Mouse (Mus musculus) kidney, embryonic 15.5 days (tissue): Measurements from ENCODE around the gene Kbtbd7. TPM values are rescaled to one million over a fixed set of nuclear protein-coding genes. Genes with fewer than 3 reads are reported as not detected.

Experiments
- ATAC-seq: fragments of 200-750 bp; cut with Nextera tagmentation; replicated peaks from 2 replicates; pipeline ENCODE4 v1.8.0; 2017; ENCODE audit warnings: moderate TSS enrichment; ENCODE audit not compliant: low FRiP score
- H3K27ac ChIP-seq: fragments of 300-500 bp; sonication (generic); 2 replicates; pipeline ENCODE4 v1.5.1; 2015; ENCODE audit warnings: mild to moderate bottlenecking, inconsistent platforms
- H3K27me3 ChIP-seq: fragments of 300-500 bp; sonication (generic); 2 replicates; pipeline ENCODE4 v1.6.1; 2015; ENCODE audit warnings: inconsistent platforms
- H3K36me3 ChIP-seq: fragments of 300-500 bp; sonication (generic); 2 replicates; pipeline ENCODE4 v1.6.1; 2015; ENCODE audit warnings: inconsistent platforms
- H3K4me1 ChIP-seq: fragments of 300-500 bp; sonication (generic); 2 replicates; pipeline ENCODE4 v1.6.1; 2015; ENCODE audit warnings: inconsistent platforms
- H3K4me2 ChIP-seq: fragments of 300-500 bp; sonication (generic); 2 replicates; pipeline ENCODE4 v1.6.1; 2015; ENCODE audit warnings: moderate library complexity, mild to moderate bottlenecking, inconsistent platforms
- H3K4me3 ChIP-seq: fragments of 300-500 bp; sonication (generic); replicated peaks from 2 replicates; pipeline ENCODE4 v1.5.1; 2015; ENCODE audit warnings: mild to moderate bottlenecking, inconsistent platforms
- H3K9ac ChIP-seq: fragments of 300-500 bp; sonication (generic); 2 replicates; pipeline ENCODE4 v1.6.1; 2015; ENCODE audit warnings: mild to moderate bottlenecking, inconsistent platforms
- H3K9me3 ChIP-seq: fragments of 300-500 bp; sonication (generic); replicated peaks from 2 replicates; pipeline ENCODE4 v1.6.1; 2016; ENCODE audit warnings: inconsistent platforms
- WGBS: fragments of 180-500 bp; shearing (Covaris S2); methylation state at CpG from one replicate; pipeline ENCODE4 v1.1.7; 2015; ENCODE audit warnings: mixed read lengths; 5-methylcytosine and 5-hydroxymethylcytosine counted together
- polyA plus RNA-seq: library from polyadenylated mRNA; unstranded; fragments of >200 nt; fragmentation: Nextera tagmentation; extraction: Ambion mirVana; gene quantifications from 2 replicates; pipeline ENCODE4 v1.2.1, GENCODE M21; 2015

Gene Kbtbd7
- polyA plus RNA-seq, 1 experiment from 2014 or later: 11.8 TPM

- H3K27ac ChIP-seq: no peak overlapping the region
- no peaks in the 10 kb centered on the region for H3K4me1 ChIP-seq
- no peak overlapping the region for H3K4me2 ChIP-seq
- no peaks in the 10 kb centered on the region for H3K27me3 ChIP-seq
- no peak for ATAC-seq
- no peak overlapping the region for H3K4me3 ChIP-seq
- 94% methylated on average over 4 of the region's 4 CpGs for WGBS
- H3K36me3 ChIP-seq: peaks cover 50% of the 10 kb centered on the region
- no peaks in the 10 kb centered on the region for H3K9me3 ChIP-seq
- no peak overlapping the region for H3K9ac ChIP-seq
These were observed 34.7 kb downstream of the Kbtbd7 start for GRCm38 (mm10) chr14:79460988-79461387.

- H3K36me3 ChIP-seq: peaks cover 83% of the 10 kb centered on the region
- WGBS: 87% methylated on average over 1 of the region's 1 CpGs
These were observed 39.3 kb downstream of the Kbtbd7 start for GRCm38 (mm10) chr14:79465623-79466022.

GRCm38 (mm10) chr14:79467621-79468020, 41.3 kb downstream of the Kbtbd7 start:
- no peak for ATAC-seq
- H3K4me2 ChIP-seq: no peak overlapping the region
- WGBS: 32% methylated on average over 3 of the region's 3 CpGs
- H3K36me3 ChIP-seq: peaks cover 86% of the 10 kb centered on the region
- H3K4me1 ChIP-seq: no peaks in the 10 kb centered on the region
- no peak overlapping the region for H3K4me3 ChIP-seq
- no peak overlapping the region for H3K27ac ChIP-seq
- no peaks in the 10 kb centered on the region for H3K27me3 ChIP-seq
- H3K9ac ChIP-seq: no peak overlapping the region
- H3K9me3 ChIP-seq: no peaks in the 10 kb centered on the region

More at GRCm38 (mm10) chr14:79465623-79466022, 39.3 kb downstream of the Kbtbd7 start:
- ATAC-seq: no peak
- Histone ChIP-seq H3K27ac (no peak overlapping the region), H3K4me3 (no peak overlapping the region), H3K9ac (no peak overlapping the region), H3K9me3 (no peaks in the 10 kb centered on the region), H3K4me1 (no peaks in the 10 kb centered on the region), H3K4me2 (no peak overlapping the region), H3K27me3 (no peaks in the 10 kb centered on the region)

- H3K9ac ChIP-seq: no peak overlapping the region
- H3K4me3 ChIP-seq: no peak overlapping the region
- H3K36me3 ChIP-seq: peaks cover 88% of the 10 kb centered on the region
- ATAC-seq: no peak
- no peaks in the 10 kb centered on the region for H3K9me3 ChIP-seq
- no peak overlapping the region for H3K4me2 ChIP-seq
- no peaks in the 10 kb centered on the region for H3K4me1 ChIP-seq
- WGBS: 95% methylated on average over 2 of the region's 2 CpGs
- no peaks in the 10 kb centered on the region for H3K27me3 ChIP-seq
- H3K27ac ChIP-seq: no peak overlapping the region
These were observed 47.1 kb downstream of the Kbtbd7 start for GRCm38 (mm10) chr14:79473384-79473783.

Other genes starting within 250 kb of the Kbtbd7 start
- gene Zfp957, start 179.1 kb upstream of the Kbtbd7 start, polyA plus RNA-seq: 0.14 TPM in 1 of 2 replicates, not detected in the other
- gene Rgcc, start 124.9 kb upstream of the Kbtbd7 start, polyA plus RNA-seq: 28.7 and 29.7 TPM in 2 replicates
- gene Naa16, start 35.7 kb upstream of the Kbtbd7 start, polyA plus RNA-seq: 46.1 and 46.8 TPM in 2 replicates
- gene Mtrf1, start 28.7 kb upstream of the Kbtbd7 start, polyA plus RNA-seq: 10.5 and 11.3 TPM in 2 replicates
- gene Kbtbd6, start 25.3 kb downstream of the Kbtbd7 start, polyA plus RNA-seq: 3.5 and 3.7 TPM in 2 replicates
- 13.7 and 14.7 TPM in 2 replicates for gene Elf1, start 54.7 kb downstream of the Kbtbd7 start, polyA plus RNA-seq
- 40.8 and 41.2 TPM in 2 replicates for gene Wbp4, start 55.0 kb downstream of the Kbtbd7 start, polyA plus RNA-seq
- gene Sugt1, start 161.2 kb downstream of the Kbtbd7 start, polyA plus RNA-seq: 122 and 131 TPM in 2 replicates
- 2.4 and 2.9 TPM in 2 replicates for gene Cnmd, start 235.7 kb downstream of the Kbtbd7 start, polyA plus RNA-seq